ENCODE assay signal across 10 mouse cellular contexts in the genomic region with DNA sequence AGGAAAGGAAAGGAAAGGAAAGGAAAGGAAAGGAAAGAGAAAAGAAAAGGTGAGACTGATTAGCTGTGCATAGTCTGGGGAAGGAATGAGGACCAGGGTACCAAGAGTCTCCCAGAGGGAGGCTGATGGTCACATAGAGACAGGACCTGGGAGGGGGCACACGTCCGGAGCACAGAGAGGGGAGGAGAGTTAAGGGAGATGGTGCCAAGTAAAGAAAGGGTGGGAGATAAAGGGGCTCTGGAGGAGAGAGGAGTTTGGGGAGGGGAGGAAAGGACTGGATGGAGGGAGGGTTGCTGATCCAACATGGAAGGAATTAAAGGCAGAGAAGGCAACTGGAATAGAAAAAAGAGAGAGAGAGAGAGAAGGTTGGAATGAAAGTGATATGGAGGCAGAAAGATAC. TPM values are rescaled to one million over a fixed set of nuclear protein-coding genes. Genes with fewer than 3 reads are reported as not detected.
A peak's percentile ranks its signal among the peaks of the same experiment; 100 is the strongest.
DNase-seq lines count a peak whose midpoint lies in the region; ATAC-seq and TF ChIP-seq lines count a peak whose summit lies in the region.
"Had no signal": no experiment of that assay in that cellular context is flagged by ENCODE, and none has a peak within 500 bp of the region (broad histone marks: within the 10 kb centered on the region; RNA-seq: fewer than 3 reads in every experiment).

No protein-coding gene starts in this region.

- H3K4me3 ChIP-seq in kidney, embryonic 14.5 days (ENCODE audit: low read length): peak overlapping the region; percentile 66
- H3K4me3 ChIP-seq in kidney, adult 2 months (ENCODE audit: insufficient read depth, low read depth, low read length): no peak overlapping the region
- peak overlapping the region; percentile 61 for H3K4me3 ChIP-seq in embryonic facial prominence, embryonic 15.5 days (replicated peaks)
- H3K4me3 ChIP-seq in hindbrain, embryonic 16.5 days (ENCODE audit: low read length): peak overlapping the region; percentile 76
- peak overlapping the region; percentile 79 for H3K4me3 ChIP-seq in midbrain, postnatal 0 days (ENCODE audit: low read depth, low read length)

- H3K27ac ChIP-seq in kidney, embryonic 14.5 days (ENCODE audit: low read depth, low read length): peak overlapping the region; percentile 93; the same call in 1 of the 2 replicates
- no peak overlapping the region for H3K27ac ChIP-seq in kidney, adult 2 months (ENCODE audit: insufficient read depth, low read depth, low read length)
- H3K27ac ChIP-seq in embryonic facial prominence, embryonic 15.5 days (replicated peaks): peak overlapping the region; percentile 99; the same call in 1 of the 2 replicates
- peak overlapping the region; percentile 99 for H3K27ac ChIP-seq in hindbrain, embryonic 16.5 days (ENCODE audit: low read depth, low read length)
- peak overlapping the region; percentile 98 for H3K27ac ChIP-seq in midbrain, postnatal 0 days (ENCODE audit: low read depth, low read length)

- no peak for TF ChIP-seq POLR2A in kidney, adult 2 months (IDR thresholded peaks at IDR 0.05; ENCODE audit: low read depth, low read length)

- ATAC-seq in kidney, embryonic 14.5 days (ENCODE audit: low FRiP score, low TSS enrichment): no peak
- no peak for ATAC-seq in embryonic facial prominence, embryonic 15.5 days (ENCODE audit: insufficient number of reproducible peaks, low FRiP score, low TSS enrichment, low read depth)
- ATAC-seq in hindbrain, embryonic 16.5 days: no peak
- ATAC-seq in midbrain, postnatal 0 days (ENCODE audit: low FRiP score): no peak

- peak overlapping the region; percentile 65; the same call in 1 of the 2 replicates for H3K9ac ChIP-seq in kidney, embryonic 14.5 days (ENCODE audit: low read depth, low read length)
- no peak overlapping the region for H3K9ac ChIP-seq in embryonic facial prominence, embryonic 15.5 days
- H3K9ac ChIP-seq in hindbrain, embryonic 16.5 days (ENCODE audit: low read depth, low read length): peak overlapping the region; percentile 50
- 0 out of 2 replicates have a peak overlapping the region, but pooled peaks have one; percentile 36 for H3K9ac ChIP-seq in midbrain, postnatal 0 days (replicated peaks; ENCODE audit: low read length, poor library complexity, severe bottlenecking)

- H3K36me3 ChIP-seq in kidney, embryonic 14.5 days (ENCODE audit: control insufficient read depth, insufficient read depth, low read length): no peaks in the 10 kb centered on the region
- H3K36me3 ChIP-seq in kidney, adult 2 months (ENCODE audit: control insufficient read depth, insufficient read depth, low read length): no peaks in the 10 kb centered on the region
- no peaks in the 10 kb centered on the region for H3K36me3 ChIP-seq in embryonic facial prominence, embryonic 15.5 days
- no peaks in the 10 kb centered on the region for H3K36me3 ChIP-seq in hindbrain, embryonic 16.5 days (ENCODE audit: control insufficient read depth, insufficient read depth, low read length)
- H3K36me3 ChIP-seq in midbrain, postnatal 0 days (ENCODE audit: insufficient read depth, low read length): no peaks in the 10 kb centered on the region

- no peak for TF ChIP-seq CTCF in kidney, adult 2 months (conservative IDR thresholded peaks at IDR 0.05; ENCODE audit: insufficient read depth, insufficient read length, low read depth, low read length)
- no peak for TF ChIP-seq CTCF in midbrain, postnatal 0 days (IDR thresholded peaks at IDR 0.05)

- no peaks in the 10 kb centered on the region for H3K27me3 ChIP-seq in kidney, embryonic 14.5 days (ENCODE audit: control insufficient read depth, insufficient read depth, low read length)
- H3K27me3 ChIP-seq in kidney, adult 2 months (replicated peaks; ENCODE audit: control insufficient read depth, insufficient read depth, low read length): no peaks in the 10 kb centered on the region
- no peaks in the 10 kb centered on the region for H3K27me3 ChIP-seq in embryonic facial prominence, embryonic 15.5 days
- no peaks in the 10 kb centered on the region for H3K27me3 ChIP-seq in hindbrain, embryonic 16.5 days (replicated peaks; ENCODE audit: control insufficient read depth, insufficient read depth, low read length)
- no peaks in the 10 kb centered on the region for H3K27me3 ChIP-seq in midbrain, postnatal 0 days (ENCODE audit: insufficient read depth, low read length)

- H3K4me1 ChIP-seq in kidney, embryonic 14.5 days (ENCODE audit: control insufficient read depth, insufficient read depth, low read length): peaks cover 35% of the 10 kb centered on the region
- peaks cover 23% of the 10 kb centered on the region for H3K4me1 ChIP-seq in kidney, adult 2 months (ENCODE audit: control insufficient read depth, insufficient read depth, low read length)
- peaks cover 59% of the 10 kb centered on the region for H3K4me1 ChIP-seq in embryonic facial prominence, embryonic 15.5 days
- peaks cover 40% of the 10 kb centered on the region for H3K4me1 ChIP-seq in hindbrain, embryonic 16.5 days (ENCODE audit: control insufficient read depth, insufficient read depth, low read depth, low read length)
- H3K4me1 ChIP-seq in midbrain, postnatal 0 days (ENCODE audit: insufficient read depth, low read length): peaks cover 16% of the 10 kb centered on the region; the same call in 1 of the 2 replicates

- no peaks in the 10 kb centered on the region for H3K9me3 ChIP-seq in kidney, embryonic 14.5 days (ENCODE audit: control insufficient read depth, low read length)
- H3K9me3 ChIP-seq in embryonic facial prominence, embryonic 15.5 days (replicated peaks): no peaks in the 10 kb centered on the region
- H3K9me3 ChIP-seq in hindbrain, embryonic 16.5 days (ENCODE audit: control insufficient read depth, low read length): no peaks in the 10 kb centered on the region
- no peaks in the 10 kb centered on the region for H3K9me3 ChIP-seq in midbrain, postnatal 0 days (ENCODE audit: low read length)

- no peak for DNase-seq in kidney, adult 2 months
- DNase-seq in midbrain, postnatal 0 days (ENCODE audit: low spot score): peak; percentile 35
- DNase-seq in adrenal gland, postnatal 36 days: no peak
- DNase-seq in ovary, postnatal 14 days (ENCODE audit: low spot score): no peak
- no peak for DNase-seq in left cerebral cortex, adult 11 months (ENCODE audit: low spot score)

- peak overlapping the region; percentile 48 for H3K4me2 ChIP-seq in kidney, embryonic 14.5 days (replicated peaks; ENCODE audit: low read depth, low read length)
- peak overlapping the region; percentile 77 for H3K4me2 ChIP-seq in embryonic facial prominence, embryonic 15.5 days (replicated peaks)
- peak overlapping the region; percentile 86 for H3K4me2 ChIP-seq in hindbrain, embryonic 16.5 days (ENCODE audit: low read length)
- H3K4me2 ChIP-seq in midbrain, postnatal 0 days (ENCODE audit: low read depth, low read length, poor library complexity, severe bottlenecking): peak overlapping the region; percentile 80

- WGBS in kidney, embryonic 14.5 days: 17% methylated on average over 2 of the region's 2 CpGs
- 48% methylated on average over 2 of the region's 2 CpGs for WGBS in kidney, adult 2 months
- WGBS in embryonic facial prominence, embryonic 15.5 days: 19% methylated on average over 2 of the region's 2 CpGs
- 2% methylated on average over 2 of the region's 2 CpGs for WGBS in hindbrain, embryonic 16.5 days
- WGBS in midbrain, postnatal 0 days: 2% methylated on average over 2 of the region's 2 CpGs

RNA-seq across cellular contexts. Expression of a gene that starts 1.4 kb away (rescaled TPM):
- polyA plus RNA-seq in kidney, embryonic 14.5 days (2014; fragmentation: Nextera tagmentation; extraction: Ambion mirVana): 34.6 and 52.0 TPM in 2 replicates
- 91.2 and 109 TPM in 2 replicates for polyA plus RNA-seq in kidney, adult 2 months (2012; rRNA removed)
- 95.1 and 100 TPM in 2 replicates for polyA plus RNA-seq in embryonic facial prominence, embryonic 15.5 days (2015; fragmentation: Nextera tagmentation; extraction: Ambion mirVana)
- polyA plus RNA-seq in hindbrain, embryonic 16.5 days (2015; fragmentation: Nextera tagmentation; extraction: Ambion mirVana): 87.1 and 106 TPM in 2 replicates
- 82.8 and 100 TPM in 2 replicates for total RNA-seq in midbrain, postnatal 0 days (2014; rRNA removed)
- 48.5 and 49.3 TPM in 2 replicates for polyA plus RNA-seq in midbrain, postnatal 0 days (2015; fragmentation: Nextera tagmentation; extraction: Ambion mirVana)
- total RNA-seq in adrenal gland, postnatal 36 days (2021): 10 to 100 TPM; 43.4 to 48.8 TPM

RNA-seq across cellular contexts. Expression of a gene that starts 29.5 kb away (rescaled TPM):
- polyA plus RNA-seq in kidney, embryonic 14.5 days (2014; fragmentation: Nextera tagmentation; extraction: Ambion mirVana): 50.7 and 56.7 TPM in 2 replicates
- 28.7 and 29.1 TPM in 2 replicates for polyA plus RNA-seq in kidney, adult 2 months (2012; rRNA removed)
- polyA plus RNA-seq in embryonic facial prominence, embryonic 15.5 days (2015; fragmentation: Nextera tagmentation; extraction: Ambion mirVana): 35.4 and 39.5 TPM in 2 replicates
- polyA plus RNA-seq in hindbrain, embryonic 16.5 days (2015; fragmentation: Nextera tagmentation; extraction: Ambion mirVana): 27.8 and 28.1 TPM in 2 replicates
- total RNA-seq in midbrain, postnatal 0 days (2014; rRNA removed): 20.6 and 27.7 TPM in 2 replicates
- 17.8 and 18.4 TPM in 2 replicates for polyA plus RNA-seq in midbrain, postnatal 0 days (2015; fragmentation: Nextera tagmentation; extraction: Ambion mirVana)
- total RNA-seq in adrenal gland, postnatal 36 days (2021): 10 to 100 TPM; 20.2 to 23.3 TPM

RNA-seq across cellular contexts. Expression of a gene that starts 35.7 kb away (rescaled TPM):
- polyA plus RNA-seq in kidney, embryonic 14.5 days (2014; fragmentation: Nextera tagmentation; extraction: Ambion mirVana): 9.5 and 16.8 TPM in 2 replicates
- 21.5 and 31.3 TPM in 2 replicates for polyA plus RNA-seq in kidney, adult 2 months (2012; rRNA removed)
- polyA plus RNA-seq in embryonic facial prominence, embryonic 15.5 days (2015; fragmentation: Nextera tagmentation; extraction: Ambion mirVana): 16.6 and 19.0 TPM in 2 replicates
- polyA plus RNA-seq in hindbrain, embryonic 16.5 days (2015; fragmentation: Nextera tagmentation; extraction: Ambion mirVana): 16.7 and 17.9 TPM in 2 replicates
- 43.0 and 49.2 TPM in 2 replicates for total RNA-seq in midbrain, postnatal 0 days (2014; rRNA removed)
- 13.8 and 15.9 TPM in 2 replicates for polyA plus RNA-seq in midbrain, postnatal 0 days (2015; fragmentation: Nextera tagmentation; extraction: Ambion mirVana)
- total RNA-seq in adrenal gland, postnatal 36 days (2021): 10 to 100 TPM; 30.8 to 40.0 TPM

RNA-seq across cellular contexts. Expression of a gene that starts 59.6 kb away (rescaled TPM):
- 0.15 and 0.24 TPM in 2 replicates for polyA plus RNA-seq in kidney, embryonic 14.5 days (2014; fragmentation: Nextera tagmentation; extraction: Ambion mirVana)
- polyA plus RNA-seq in kidney, adult 2 months (2012; rRNA removed): not detected in 2 replicates
- polyA plus RNA-seq in embryonic facial prominence, embryonic 15.5 days (2015; fragmentation: Nextera tagmentation; extraction: Ambion mirVana): 0.36 TPM in 1 of 2 replicates, not detected in the other
- not detected in 2 replicates for polyA plus RNA-seq in hindbrain, embryonic 16.5 days (2015; fragmentation: Nextera tagmentation; extraction: Ambion mirVana)
- 0.77 TPM in 1 of 2 replicates, not detected in the other for total RNA-seq in midbrain, postnatal 0 days (2014; rRNA removed)
- polyA plus RNA-seq in midbrain, postnatal 0 days (2015; fragmentation: Nextera tagmentation; extraction: Ambion mirVana): not detected in 2 replicates
- not detected for total RNA-seq in adrenal gland, postnatal 36 days (2021)
- total RNA-seq: left cerebral cortex, postnatal 10 days had no signal
- polyA plus RNA-seq: gonadal fat pad, adult 2 months had no signal
